Mouse (Mus musculus) MEL (cell line): Measurements from ENCODE around the gene Tnfrsf1a. TPM values are rescaled to one million over a fixed set of nuclear protein-coding genes. Genes with fewer than 3 reads are reported as not detected.

Experiments
- DNase-seq: peaks from one replicate; pipeline ENCODE4 v3.0.0; 2011; ENCODE audit warnings: low read depth, low spot score
- H3K27ac ChIP-seq: 2 replicates; pipeline ENCODE4 v1.5.1; 2012; ENCODE audit warnings: low read depth, mild to moderate bottlenecking, control low read depth, low read length, moderate library complexity; ENCODE audit not compliant: control insufficient read depth
- H3K27me3 ChIP-seq, 2 experiments: fragments of 150-350 bp in 1 of 2; sonication (generic) in 1 of 2; 2 replicates each; pipeline ENCODE4 v1.6.1; 2012; ENCODE audit warnings: low read length in 2 of 2, mild to moderate bottlenecking in 2 of 2, improper control_type of control experiment in 1 of 2, moderate library complexity in 1 of 2; ENCODE audit not compliant: insufficient read depth in 2 of 2, control insufficient read depth in 1 of 2
- H3K36me3 ChIP-seq, 2 experiments: 2 replicates each; pipeline ENCODE4 v1.6.1; 2012 to 2014; ENCODE audit warnings: low read length in 2 of 2, improper control_type of control experiment in 1 of 2, inconsistent platforms in 1 of 2, mild to moderate bottlenecking in 1 of 2; ENCODE audit not compliant: insufficient read depth in 2 of 2, control insufficient read depth in 1 of 2
- H3K4me1 ChIP-seq, 2 experiments: fragments of 150-350 bp in 1 of 2; sonication (generic) in 1 of 2; 2 replicates each; pipeline ENCODE4 v1.6.1; 2012; ENCODE audit warnings: low read length in 2 of 2, improper control_type of control experiment in 1 of 2, mild to moderate bottlenecking in 1 of 2; ENCODE audit not compliant: insufficient read depth in 2 of 2, control insufficient read depth in 1 of 2
- H3K4me3 ChIP-seq, 2 experiments: fragments of 150-350 bp in 1 of 2; sonication (generic) in 1 of 2; 2 replicates each; pipeline ENCODE4 v1.5.1; 2012; ENCODE audit warnings: low read depth in 2 of 2, low read length in 2 of 2, mild to moderate bottlenecking in 2 of 2, moderate library complexity in 2 of 2, control low read depth in 1 of 2, improper control_type of control experiment in 1 of 2; ENCODE audit not compliant: control insufficient read depth in 1 of 2, insufficient read depth in 1 of 2
- H3K79me2 ChIP-seq: 2 replicates; pipeline ENCODE4 v1.6.1; 2012; ENCODE audit warnings: mild to moderate bottlenecking, low read length, moderate library complexity; ENCODE audit not compliant: control insufficient read depth, poor library complexity, insufficient read depth
- H3K9ac ChIP-seq: 2 replicates; pipeline ENCODE4 v1.6.1; 2012; ENCODE audit warnings: low read depth, mild to moderate bottlenecking, control low read depth, low read length, moderate library complexity; ENCODE audit not compliant: control insufficient read depth, poor library complexity, severe bottlenecking
- H3K9me3 ChIP-seq: fragments of 150-350 bp; sonication (generic); replicated peaks from 2 replicates; pipeline ENCODE4 v1.6.1; 2012; ENCODE audit warnings: mild to moderate bottlenecking, low read length, improper control_type of control experiment, moderate library complexity; ENCODE audit not compliant: insufficient read depth
- BHLHE40 ChIP-seq: IDR thresholded peaks from 2 replicates; pipeline ENCODE4 v1.6.1; 2012; ENCODE audit warnings: low read depth, mild to moderate bottlenecking, inconsistent platforms, low read length, improper control_type of control experiment, borderline replicate concordance
- CHD1 ChIP-seq: IDR thresholded peaks from 2 replicates; pipeline ENCODE4 v1.6.1; 2012; ENCODE audit warnings: low read depth, mild to moderate bottlenecking, inconsistent platforms, low read length, improper control_type of control experiment
- CTCF ChIP-seq, 3 experiments: IDR thresholded peaks in 2 of 3; conservative IDR thresholded peaks in 1 of 3; 2 replicates each; pipeline ENCODE4 v1.5.1; 2011 to 2012; ENCODE audit warnings: low read length in 3 of 3, low read depth in 2 of 3, mild to moderate bottlenecking in 2 of 3, improper control_type of control experiment in 1 of 3, inconsistent platforms in 1 of 3, mixed read lengths in 1 of 3, moderate library complexity in 1 of 3; ENCODE audit not compliant: control insufficient read depth in 1 of 3, insufficient read depth in 1 of 3, poor library complexity in 1 of 3, severe bottlenecking in 1 of 3
- GATA1 ChIP-seq: IDR thresholded peaks from 2 replicates; pipeline ENCODE4 v1.6.1; 2011; ENCODE audit warnings: low read depth, low read length, improper control_type of control experiment
- JUND ChIP-seq: IDR thresholded peaks from 2 replicates; pipeline ENCODE4 v1.6.1; 2011; ENCODE audit warnings: low read depth, mild to moderate bottlenecking, improper control_type of control experiment, low read length
- MAFK ChIP-seq: IDR thresholded peaks from 2 replicates; pipeline ENCODE4 v1.6.1; 2011; ENCODE audit warnings: low read depth, mild to moderate bottlenecking, low read length, improper control_type of control experiment, borderline replicate concordance
- MEF2A ChIP-seq: IDR thresholded peaks from 2 replicates; pipeline ENCODE4 v1.6.1; 2014; ENCODE audit warnings: low read depth, mild to moderate bottlenecking, inconsistent platforms, low read length, improper control_type of control experiment; ENCODE audit not compliant: poor library complexity, insufficient replicate concordance, severe bottlenecking; ENCODE audit errors: extremely low read depth
- MXI1 ChIP-seq: IDR thresholded peaks from 2 replicates; pipeline ENCODE4 v1.6.1; 2011; ENCODE audit warnings: mild to moderate bottlenecking, low read depth, low read length, improper control_type of control experiment
- RAD21 ChIP-seq: IDR thresholded peaks from 2 replicates; pipeline ENCODE4 v1.6.1; 2011; ENCODE audit warnings: mild to moderate bottlenecking, low read depth, low read length, improper control_type of control experiment
- SMC3 ChIP-seq: IDR thresholded peaks from 2 replicates; pipeline ENCODE4 v1.6.1; 2011; ENCODE audit warnings: low read depth, low read length, improper control_type of control experiment
- TBP ChIP-seq: IDR thresholded peaks from 2 replicates; pipeline ENCODE4 v1.8.0; 2011; ENCODE audit warnings: low read depth, low read length, improper control_type of control experiment
- TCF12 ChIP-seq: IDR thresholded peaks from 2 replicates; pipeline ENCODE4 v1.6.1; 2014; ENCODE audit warnings: low read depth, mild to moderate bottlenecking, inconsistent platforms, low read length, improper control_type of control experiment, moderate library complexity
- ZKSCAN1 ChIP-seq: IDR thresholded peaks from 2 replicates; pipeline ENCODE4 v1.6.1; 2012; ENCODE audit warnings: low read depth, mild to moderate bottlenecking, inconsistent platforms, low read length, improper control_type of control experiment, moderate library complexity
- ZMIZ1 ChIP-seq: IDR thresholded peaks from 2 replicates; pipeline ENCODE4 v1.6.1; 2012; ENCODE audit warnings: low read depth, mild to moderate bottlenecking, inconsistent platforms, low read length, improper control_type of control experiment, moderate library complexity
- polyA plus RNA-seq, 2 experiments: library from polyadenylated mRNA; stranded (reverse) in 1 of 2; unstranded in 1 of 2; fragments of >175 nt in 1 of 2; fragments of >200 nt in 1 of 2; gene quantifications; 2 replicates each; pipeline versions ENCODE4 v1.2.1 to v1.2.4; 2012; ENCODE audit warnings: low replicate concordance in 2 of 2, low read depth in 1 of 2; ENCODE audit not compliant: insufficient read length in 2 of 2, insufficient read depth in 1 of 2, missing spikeins in 1 of 2
- total RNA-seq: library from RNA; depleted of rRNA; stranded (reverse); fragments of 300-350 nt; gene quantifications from 2 replicates; pipeline ENCODE4 v1.2.3, GENCODE M21; 2012

Tnfrsf1a gene
- total and polyA plus RNA-seq, 3 experiments, result 22.0 to 43.4 TPM; not detected in 1

DNA sequence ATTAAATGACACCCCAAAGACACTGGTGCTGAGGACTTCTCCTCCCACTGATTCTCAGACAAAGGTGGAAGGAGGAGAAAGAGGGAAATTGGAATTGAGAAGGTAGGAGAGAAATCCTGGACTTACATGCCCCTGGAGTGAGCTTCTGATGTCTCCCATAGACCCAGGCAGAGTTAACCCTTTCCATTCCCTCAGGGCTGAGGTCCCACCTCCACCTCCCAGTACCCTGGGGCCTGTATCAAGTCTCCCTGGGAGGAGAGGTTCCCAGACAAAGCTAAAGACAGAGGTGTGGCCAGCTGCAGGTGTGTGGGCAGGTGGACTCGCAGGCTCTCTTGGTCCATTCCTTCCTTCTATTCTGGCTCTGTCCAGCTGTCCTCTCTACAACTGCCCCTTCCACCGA lies 32.9 kb downstream of the Tnfrsf1a start:
- no peaks in the 10 kb centered on the region; a peak in 2 of 4 replicates for H3K27me3 ChIP-seq
- no peaks in the 10 kb centered on the region for H3K9me3 ChIP-seq
- H3K27ac ChIP-seq, result no peak overlapping the region

DNA sequence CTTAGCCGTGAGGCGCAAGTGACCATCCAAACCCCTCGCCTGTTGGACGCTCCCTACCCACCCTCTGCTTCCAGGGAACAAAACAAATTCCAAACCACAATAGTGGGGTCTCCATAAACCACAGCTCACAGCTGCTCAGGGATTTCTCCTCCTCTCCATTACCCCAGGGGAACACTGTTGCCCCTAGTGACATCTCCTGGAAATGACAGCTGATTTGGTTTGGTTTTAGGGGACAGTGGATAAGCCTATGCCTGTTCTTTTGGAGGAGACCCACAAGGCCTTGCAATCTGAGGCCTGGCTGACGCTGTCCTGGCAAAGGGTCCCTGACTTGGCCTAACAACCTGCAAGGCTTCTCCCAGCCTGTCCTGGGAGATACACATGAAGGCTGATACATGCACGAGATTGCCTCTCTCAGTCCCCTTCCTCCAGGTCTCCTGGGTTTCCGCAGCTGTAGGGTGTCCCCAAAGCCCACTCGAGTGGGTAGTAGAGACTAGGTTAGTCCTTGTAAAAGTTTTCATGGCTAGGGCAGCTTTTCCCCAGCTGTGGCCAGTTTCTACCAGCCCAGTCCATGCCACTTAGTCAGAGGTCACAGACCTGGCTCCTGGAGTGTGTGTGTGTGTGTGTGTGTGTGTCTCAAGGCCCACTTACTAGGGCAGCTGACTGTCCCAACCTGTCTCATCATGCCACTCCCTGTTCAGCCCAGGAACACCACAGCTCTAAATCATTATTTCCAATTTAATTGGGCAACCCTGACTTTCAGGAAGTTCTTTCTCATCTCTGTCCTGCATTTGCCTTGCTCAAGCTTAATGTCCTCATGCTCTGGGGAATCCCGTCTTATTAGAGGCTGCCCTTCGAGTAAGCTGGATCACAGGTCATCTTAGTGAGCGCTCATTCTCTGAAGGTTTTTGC lies 36.2 kb downstream of the Tnfrsf1a start:
- Histone ChIP-seq H3K9me3 (no peaks in the 10 kb centered on the region), H3K36me3 (no peaks in the 10 kb centered on the region), H3K4me3 (no peak overlapping the region), H3K27ac (no peak overlapping the region), H3K27me3 (peaks cover 0 to 2% of the 10 kb centered on the region in 2 experiments; a peak in 2 of 4 replicates)
- DNase-seq, result peak; percentile 40
- TF ChIP-seq SMC3, result peak; percentile 24
- TF ChIP-seq MAFK, result no peak
- peak; percentile 18 for TF ChIP-seq RAD21
- TF ChIP-seq GATA1, result no peak
- peak; percentile 37 to 72 (median 54) for TF ChIP-seq CTCF (IDR thresholded peaks at IDR 0.05 in 2 of 3, conservative IDR thresholded peaks at IDR 0.05 in 1 of 3; ENCODE audit: control insufficient read depth in 1 of 3, insufficient read depth in 1 of 3, low read depth in 2 of 3, low read length in 3 of 3, poor library complexity in 1 of 3, severe bottlenecking in 1 of 3)
- no peak for TF ChIP-seq BHLHE40
- TF ChIP-seq CHD1, result no peak
- TF ChIP-seq ZMIZ1, result no peak
- TF ChIP-seq MXI1, result no peak
- no peak for TF ChIP-seq TCF12
- TF ChIP-seq, all 39 proteins: peak for 3
- Histone ChIP-seq H3K9ac (no peak overlapping the region), H3K79me2 (no peaks in the 10 kb centered on the region), H3K4me1 (no peaks in the 10 kb centered on the region)

More for the DNA sequence above, 32.9 kb downstream of the Tnfrsf1a start:
- Histone ChIP-seq H3K79me2 (no peaks in the 10 kb centered on the region), H3K9ac (no peak overlapping the region), H3K4me3 (no peak overlapping the region), H3K4me1 (no peaks in the 10 kb centered on the region), H3K36me3 (no peaks in the 10 kb centered on the region)
- DNase-seq, result no peak
- no peak for TF ChIP-seq JUND
- TF ChIP-seq MAFK, result no peak
- no peak for TF ChIP-seq TCF12
- no peak for TF ChIP-seq ZKSCAN1
- no peak for TF ChIP-seq TBP
- TF ChIP-seq GATA1, result no peak
- no peak for TF ChIP-seq BHLHE40
- TF ChIP-seq MEF2A, result no peak
